Mouse (Mus musculus) c-Kit-negative CD71-positive TER-119-positive erythroid progenitor cells, embryonic 14.5 days (primary cell): ENCODE results near the gene Zfp385c.
"Not testable (repeated sequence)": the region's sequence is repeated elsewhere in the genome, so short reads cannot be mapped to it uniquely, and the experiment has no call there.

Experiments
- DNase-seq: peaks from one replicate; pipeline ENCODE4 v3.0.0-alpha.2; 2013; ENCODE audit warnings: low read depth, low spot score

The Zfp385c gene

DNA sequence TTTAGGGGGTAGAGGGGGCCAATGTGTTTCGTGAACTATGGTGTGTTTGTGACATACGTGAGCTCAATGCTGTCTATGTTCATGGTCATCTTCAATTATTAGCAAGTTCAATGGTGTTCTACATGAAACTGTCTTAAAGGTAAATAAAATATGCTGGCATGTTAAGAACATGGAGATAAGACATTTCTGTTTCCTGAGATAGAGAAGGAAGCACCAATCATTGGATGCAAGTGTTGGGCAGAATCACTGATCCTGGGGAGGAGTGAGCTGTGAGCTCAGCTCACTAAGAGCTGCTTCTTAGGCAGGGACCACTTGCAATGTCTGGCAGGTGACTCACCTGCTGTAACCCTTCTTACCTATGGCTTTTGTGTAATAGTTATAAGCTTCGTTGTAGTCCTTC lies 90.9 kb downstream of the Zfp385c start:
- DNase-seq, result no peak

DNA sequence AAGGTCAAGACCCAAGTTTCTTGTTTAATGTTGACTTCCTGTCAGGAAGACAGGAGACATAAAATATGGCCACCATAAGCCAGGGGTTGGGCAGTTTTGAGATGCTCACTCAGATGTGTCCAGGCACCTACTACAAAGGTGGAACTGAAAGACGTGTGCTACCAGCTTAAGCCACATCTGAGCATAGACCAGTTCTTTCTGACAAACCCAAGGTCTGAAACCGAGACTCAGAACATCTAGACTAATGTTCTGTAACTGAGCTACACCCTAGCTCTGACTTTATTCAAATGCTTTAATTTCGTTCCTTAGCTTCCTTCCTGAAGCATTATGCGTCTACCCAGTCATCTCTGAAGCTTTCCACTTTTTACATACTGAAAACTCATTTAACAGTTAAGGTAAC lies 94.2 kb downstream of the Zfp385c start:
- no peak for DNase-seq

DNA sequence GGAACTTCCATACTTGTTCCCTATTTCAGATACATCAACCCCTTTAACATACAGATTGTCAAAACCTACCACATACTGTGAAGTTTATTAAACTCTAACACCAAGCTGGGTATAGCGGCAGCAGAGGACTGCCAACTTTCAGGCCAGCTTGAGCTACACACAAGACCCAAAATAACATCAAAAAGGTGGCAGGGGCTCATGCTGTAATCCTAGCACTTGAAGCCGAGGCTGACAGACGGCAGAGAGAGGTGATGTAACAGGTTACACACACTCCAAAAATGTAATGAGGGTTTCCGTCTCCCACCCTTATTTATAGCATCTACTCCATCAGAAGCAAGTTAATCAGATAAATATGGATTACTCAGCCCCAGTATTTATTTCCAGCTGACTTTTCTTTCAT lies 96.7 kb downstream of the Zfp385c start:
- DNase-seq, result no peak

DNA sequence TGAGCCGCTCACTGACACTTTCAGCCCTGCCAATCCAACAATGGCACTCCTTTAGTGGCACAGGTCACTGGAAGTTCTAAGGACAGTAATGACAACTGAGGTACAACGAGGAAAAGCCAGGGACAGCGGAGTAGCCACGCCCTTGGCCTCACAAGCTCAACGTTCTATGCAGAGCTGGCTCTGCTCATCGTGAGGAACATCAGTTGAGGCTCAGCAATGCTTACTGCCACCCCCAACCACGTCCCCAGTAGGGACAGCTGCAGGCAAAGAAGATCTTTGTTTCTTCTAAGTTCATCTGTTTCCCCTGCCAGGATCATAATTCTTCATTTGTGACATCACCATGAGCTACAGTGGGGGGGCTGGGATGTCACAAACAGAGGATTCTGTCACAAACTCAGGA lies 97.6 kb downstream of the Zfp385c start:
- no peak for DNase-seq

- DNase-seq, result no peak
Observed at GRCm38 (mm10) chr11:100592346-100593046, 99.8 kb downstream of the Zfp385c start.

DNA sequence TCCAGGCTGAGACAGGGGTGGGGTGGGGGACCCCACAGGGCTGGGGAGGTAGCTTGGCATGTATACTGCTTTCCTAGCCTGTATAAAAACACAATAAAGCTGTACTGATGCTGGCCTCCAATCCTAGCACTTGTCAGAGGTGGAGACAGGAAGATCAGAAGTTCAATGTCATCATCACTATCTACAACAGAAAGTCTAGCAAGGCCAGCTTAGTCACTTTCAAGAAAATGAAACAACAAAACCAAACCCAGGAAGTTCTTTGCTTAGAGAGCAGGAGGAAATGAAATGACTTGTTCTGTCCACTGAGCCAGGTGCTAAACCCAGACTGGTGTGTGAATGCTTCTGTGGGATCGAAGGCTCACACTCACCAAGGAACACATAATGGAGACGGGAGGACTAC lies 103.8 kb downstream of the Zfp385c start:
- no peak for DNase-seq

DNA sequence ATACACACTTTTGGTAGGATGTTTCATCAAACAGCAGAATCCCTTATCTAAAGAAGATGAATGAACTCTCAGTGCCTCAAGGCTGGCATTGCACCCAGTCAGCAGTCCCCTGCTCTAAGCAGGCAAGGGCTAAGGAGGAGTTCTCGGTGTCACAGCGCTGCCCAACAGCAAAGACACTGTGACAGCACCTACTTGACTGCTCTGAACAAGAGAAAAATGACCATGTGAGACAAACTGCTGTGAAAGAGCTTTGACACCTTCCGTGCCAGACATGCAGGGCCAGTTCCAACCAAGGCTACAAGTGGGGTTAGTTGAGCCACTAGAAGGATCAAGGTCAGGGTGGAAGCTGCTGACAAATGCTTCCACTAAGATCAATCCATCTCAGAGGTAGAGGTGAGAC lies 107.1 kb downstream of the Zfp385c start:
- DNase-seq, result no peak

DNA sequence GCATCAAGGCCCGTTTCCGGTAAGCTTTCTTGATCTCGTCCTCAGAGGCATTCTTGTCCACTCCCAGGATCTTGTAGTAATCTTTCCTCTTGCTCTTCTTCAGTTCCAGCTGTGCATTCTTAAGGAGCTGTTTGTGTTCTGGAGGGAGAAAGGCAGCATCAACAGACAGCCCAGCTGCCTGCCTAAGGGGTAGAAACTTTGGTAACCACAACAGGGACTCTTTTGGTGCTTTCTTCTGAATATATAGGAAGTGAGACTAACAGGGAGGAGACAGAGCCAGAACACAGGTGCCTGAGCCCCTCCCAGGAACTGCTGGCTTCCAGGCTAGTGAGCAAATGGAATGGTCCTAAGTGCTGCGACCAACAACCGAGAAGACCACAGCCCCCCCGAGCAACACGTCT lies 107.7 kb downstream of the Zfp385c start:
- DNase-seq, result no peak

- no peak for DNase-seq
Observed at GRCm38 (mm10) chr11:100582836-100583235, 109.4 kb downstream of the Zfp385c start.

- not testable (repeated sequence) for DNase-seq
Observed at GRCm38 (mm10) chr11:100582413-100582812, 109.8 kb downstream of the Zfp385c start.

DNA sequence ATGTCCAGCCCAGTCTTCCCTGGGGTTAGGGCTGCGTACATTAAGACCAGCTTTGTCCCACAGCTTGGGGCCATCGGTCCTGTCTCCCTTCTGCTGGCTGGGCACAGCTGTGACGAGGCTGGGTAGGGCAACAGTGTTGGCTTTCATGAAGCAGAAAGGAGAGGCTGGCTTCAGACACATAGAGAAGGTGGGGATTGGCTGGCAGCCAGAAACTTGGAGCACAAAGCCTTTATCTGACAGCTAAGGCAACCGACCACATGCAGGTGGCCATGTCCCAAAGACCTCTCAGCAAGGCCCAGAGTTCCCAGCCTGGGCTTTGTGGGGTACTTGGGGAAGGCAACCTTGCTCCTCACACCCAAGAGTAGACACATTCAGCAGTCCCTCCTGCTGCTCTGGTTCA lies 110.5 kb downstream of the Zfp385c start:
- no peak for DNase-seq

GRCm38 (mm10) chr11:100580275-100580674 lies 112.0 kb downstream of the Zfp385c start:
- no peak for DNase-seq

- DNase-seq, result no peak
Observed at GRCm38 (mm10) chr11:100579116-100579799, 113.0 kb downstream of the Zfp385c start.

DNA sequence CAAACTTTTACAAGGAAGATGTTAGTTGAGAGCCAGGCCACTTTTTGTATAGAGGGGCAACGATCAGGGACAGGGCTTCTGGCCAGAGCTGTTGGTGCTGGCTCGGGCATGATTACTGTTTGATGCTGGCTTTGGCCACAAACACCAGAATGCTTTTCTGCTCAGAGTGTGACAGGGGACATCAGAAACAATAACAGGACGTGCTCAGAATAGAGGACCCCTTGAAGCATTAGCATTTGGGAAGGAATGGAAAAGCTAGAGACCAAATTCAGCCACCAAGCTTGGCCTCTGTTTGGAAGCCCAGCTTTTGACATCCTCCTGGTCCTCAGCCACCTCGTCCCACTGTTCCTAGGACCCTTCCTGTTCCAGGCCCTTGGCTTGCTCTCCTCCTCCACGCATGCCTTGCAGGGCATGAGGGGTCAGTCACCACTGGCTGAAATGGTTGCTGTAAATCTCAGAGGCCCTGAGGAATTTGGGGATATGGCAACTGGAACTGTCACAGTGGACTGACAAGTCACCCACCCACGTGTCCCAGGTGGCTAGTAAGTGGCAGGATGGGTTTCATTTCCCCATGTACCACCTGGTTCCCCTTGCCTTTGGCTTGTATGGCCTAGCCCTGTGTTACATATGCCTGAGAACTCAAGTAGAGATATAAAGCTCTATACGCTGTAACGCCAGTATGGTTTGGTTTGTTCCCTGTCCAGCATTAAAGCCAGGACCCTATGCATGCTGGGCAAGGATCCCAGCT lies 114.2 kb downstream of the Zfp385c start:
- DNase-seq, result no peak
